Mouse (Mus musculus): ENCODE data around the gene Nnat. TPM values are rescaled to one million over a fixed set of nuclear protein-coding genes. Genes with fewer than 3 reads are reported as not detected.

The Nnat gene
- not detected in 4 replicates for total RNA-seq (2023; ENCODE audit: inconsistent age)

DNA sequence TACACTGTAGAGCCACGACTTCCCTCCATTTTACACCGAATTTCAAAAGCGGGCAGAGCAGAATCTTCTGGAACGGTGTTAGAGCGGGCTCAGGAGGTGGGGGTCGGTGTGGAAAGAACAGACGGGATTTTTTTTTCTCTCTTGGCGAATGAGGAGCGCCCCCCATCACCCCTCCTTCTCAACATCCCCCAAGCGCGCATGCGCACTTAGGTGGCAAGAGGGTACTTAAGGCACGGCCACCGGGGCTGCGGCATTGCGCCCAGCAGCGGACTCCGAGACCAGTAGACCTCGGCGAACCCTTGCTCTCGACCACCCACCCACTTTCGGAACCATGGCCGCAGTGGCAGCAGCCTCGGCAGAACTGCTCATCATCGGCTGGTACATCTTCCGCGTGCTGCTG, at the start of gene Nnat:
TSS of gene Nnat (plus strand) at position 221 of the 400 bp plus-strand sequence.

DNA sequence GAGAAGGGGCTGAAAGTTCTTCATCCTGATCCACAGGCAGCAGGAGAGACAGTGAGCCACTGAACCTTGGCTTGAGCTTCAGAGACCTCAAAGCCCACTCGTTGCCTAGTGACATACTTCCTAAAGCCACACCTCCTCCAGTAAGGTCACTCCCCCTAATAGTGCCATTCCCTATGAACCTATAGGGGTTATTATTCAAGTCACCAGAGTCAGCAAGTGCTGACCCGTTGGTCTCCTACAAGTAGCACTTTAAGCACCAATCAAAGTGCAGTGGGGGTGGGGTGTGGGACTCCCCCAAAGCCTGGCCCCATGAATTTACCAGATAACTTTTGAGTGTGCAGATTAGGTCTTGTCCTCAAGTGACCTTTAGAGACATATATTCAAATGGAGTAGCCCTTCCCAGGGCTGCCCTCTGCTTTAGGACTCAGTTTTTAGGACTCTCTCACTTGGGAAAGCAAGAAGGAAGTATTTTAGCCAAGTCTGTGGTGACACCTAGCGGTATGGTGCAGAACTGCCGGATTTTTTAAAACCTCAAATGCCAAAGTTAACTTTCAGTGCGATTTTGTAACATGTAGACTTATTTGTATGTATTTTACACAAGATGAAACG, 11.4 kb downstream of the Nnat start, which contains the start of gene Blcap:
TSS of gene Blcap (minus strand) at position 51 of the 609 bp plus-strand sequence.

Other genes starting within 250 kb of the Nnat start
- gene Ghrh, start 212.6 kb upstream of the Nnat start, total RNA-seq (2023; ENCODE audit: inconsistent age) = not detected in 4 replicates
- 16.8 to 22.1 TPM (median 21.1 TPM) in 4 replicates for gene Manbal, start 192.5 kb upstream of the Nnat start, total RNA-seq (2023; ENCODE audit: inconsistent age)
- gene Src, start 141.6 kb upstream of the Nnat start, total RNA-seq (2023; ENCODE audit: inconsistent age) = 1.5 to 2.1 TPM (median 1.8 TPM) in 4 replicates
- gene Blcap, start 11.2 kb downstream of the Nnat start, total RNA-seq (2023; ENCODE audit: inconsistent age) = 25.8 to 31.4 TPM (median 29.7 TPM) in 4 replicates
- gene Ctnnbl1, start 177.3 kb downstream of the Nnat start, total RNA-seq (2023; ENCODE audit: inconsistent age) = 29.3 to 33.4 TPM (median 32.4 TPM) in 4 replicates

Data from B cell, adult (primary cell).